Mouse (Mus musculus): ENCODE data around the gene Dcdc2b. TPM values are rescaled to one million over a fixed set of nuclear protein-coding genes. Genes with fewer than 3 reads are reported as not detected.

Gene Dcdc2b
- polyA plus RNA-seq, 1 experiment: 1.4 TPM

GRCm38 (mm10) chr4:129575171-129575844 lies 38.7 kb downstream of the Dcdc2b start:
- Histone ChIP-seq H3K4me3 (ENCODE audit: extremely low read depth, insufficient read depth, insufficient read length) (peak overlapping the region; percentile 34), H3K36me3 (ENCODE audit: control insufficient read depth, insufficient read depth, low read length) (no peaks in the 10 kb centered on the region), H3K27ac (ENCODE audit: insufficient read depth, low read length) (peak overlapping the region; percentile 98), H3K27me3 (ENCODE audit: control insufficient read depth, insufficient read depth, low read length) (no peaks in the 10 kb centered on the region), H3K4me1 (ENCODE audit: control insufficient read depth, insufficient read depth, insufficient read length) (peaks cover 25% of the 10 kb centered on the region; the same call in 1 of the 2 replicates)
- DNase-seq (ENCODE audit: low read depth in 1 of 2, low spot score in 2 of 2): peak; percentile 89 to 95
- no peak for TF ChIP-seq CTCF (IDR thresholded peaks at IDR 0.05; ENCODE audit: extremely low read depth, insufficient read depth, insufficient read length, insufficient replicate concordance)
- peak; percentile 12 for TF ChIP-seq POLR2A (IDR thresholded peaks at IDR 0.05; ENCODE audit: low read depth, low read length)
- 4% methylated on average over 7 of the region's 8 CpGs for WGBS

- Histone ChIP-seq H3K4me1 (ENCODE audit: control insufficient read depth, insufficient read depth, insufficient read length) (peaks cover 21% of the 10 kb centered on the region; the same call in 1 of the 2 replicates), H3K27me3 (ENCODE audit: control insufficient read depth, insufficient read depth, low read length) (no peaks in the 10 kb centered on the region), H3K27ac (ENCODE audit: insufficient read depth, low read length) (peak within 1 kb of the TSS; percentile 88), H3K36me3 (ENCODE audit: control insufficient read depth, insufficient read depth, low read length) (no peaks in the 10 kb centered on the region), H3K4me3 (ENCODE audit: extremely low read depth, insufficient read depth, insufficient read length) (peak within 1 kb of the TSS; percentile 58)
- peak; percentile 32; the same call in 1 of the 2 replicates for TF ChIP-seq POLR2A (IDR thresholded peaks at IDR 0.05; ENCODE audit: low read depth, low read length)
- TF ChIP-seq CTCF (IDR thresholded peaks at IDR 0.05; ENCODE audit: extremely low read depth, insufficient read depth, insufficient read length, insufficient replicate concordance): no peak
- WGBS: 17% methylated on average over 8 of the region's 8 CpGs
- peak; percentile 52 to 63 for DNase-seq (ENCODE audit: low read depth in 1 of 2, low spot score in 2 of 2)
Observed at GRCm38 (mm10) chr4:129573430-129573829, 40.6 kb downstream of the Dcdc2b start, which contains the start of gene Lck. Gene Lck, minus strand, starts transcription at chr4:129573641.

DNA sequence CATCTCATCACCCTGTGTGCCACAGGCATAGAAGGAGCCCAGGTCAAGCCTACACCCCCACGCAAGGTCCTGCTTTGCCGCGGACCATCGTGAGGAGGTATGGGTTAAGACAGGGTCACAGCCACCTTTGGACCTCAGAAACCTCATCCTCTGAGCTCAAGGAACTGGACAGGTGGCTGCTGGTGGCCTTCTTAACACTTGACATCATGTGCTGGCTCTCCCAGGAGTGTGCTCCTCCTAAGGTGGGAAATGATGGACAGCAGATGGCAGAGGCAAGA lies 41.0 kb downstream of the Dcdc2b start:
- peak overlapping the region; percentile 88 for H3K27ac ChIP-seq (ENCODE audit: insufficient read depth, low read length)
- H3K27me3 ChIP-seq (ENCODE audit: control insufficient read depth, insufficient read depth, low read length): no peaks in the 10 kb centered on the region
- H3K4me3 ChIP-seq (ENCODE audit: extremely low read depth, insufficient read depth, insufficient read length): peak overlapping the region; percentile 58
- no peak for TF ChIP-seq POLR2A (IDR thresholded peaks at IDR 0.05; ENCODE audit: low read depth, low read length)
- no peak for TF ChIP-seq CTCF (IDR thresholded peaks at IDR 0.05; ENCODE audit: extremely low read depth, insufficient read depth, insufficient read length, insufficient replicate concordance)
- DNase-seq (ENCODE audit: low read depth in 1 of 2, low spot score in 2 of 2): no peak
- peaks cover 21% of the 10 kb centered on the region; the same call in 1 of the 2 replicates for H3K4me1 ChIP-seq (ENCODE audit: control insufficient read depth, insufficient read depth, insufficient read length)
- WGBS: 89% methylated on average over 4 of the region's 4 CpGs
- H3K36me3 ChIP-seq (ENCODE audit: control insufficient read depth, insufficient read depth, low read length): no peaks in the 10 kb centered on the region

GRCm38 (mm10) chr4:129572236-129573092 lies 41.6 kb downstream of the Dcdc2b start:
- peak overlapping the region; percentile 88 for H3K27ac ChIP-seq (ENCODE audit: insufficient read depth, low read length)
- 66% methylated on average over 13 of the region's 13 CpGs for WGBS
- no peaks in the 10 kb centered on the region for H3K27me3 ChIP-seq (ENCODE audit: control insufficient read depth, insufficient read depth, low read length)
- TF ChIP-seq CTCF (IDR thresholded peaks at IDR 0.05; ENCODE audit: extremely low read depth, insufficient read depth, insufficient read length, insufficient replicate concordance) (no peak), POLR2A (IDR thresholded peaks at IDR 0.05; ENCODE audit: low read depth, low read length) (no peak)
- no peaks in the 10 kb centered on the region for H3K36me3 ChIP-seq (ENCODE audit: control insufficient read depth, insufficient read depth, low read length)
- peaks cover 21% of the 10 kb centered on the region; the same call in 1 of the 2 replicates for H3K4me1 ChIP-seq (ENCODE audit: control insufficient read depth, insufficient read depth, insufficient read length)
- DNase-seq (ENCODE audit: low read depth in 1 of 2, low spot score in 2 of 2): no peak
- H3K4me3 ChIP-seq (ENCODE audit: extremely low read depth, insufficient read depth, insufficient read length): peak overlapping the region; percentile 58

DNA sequence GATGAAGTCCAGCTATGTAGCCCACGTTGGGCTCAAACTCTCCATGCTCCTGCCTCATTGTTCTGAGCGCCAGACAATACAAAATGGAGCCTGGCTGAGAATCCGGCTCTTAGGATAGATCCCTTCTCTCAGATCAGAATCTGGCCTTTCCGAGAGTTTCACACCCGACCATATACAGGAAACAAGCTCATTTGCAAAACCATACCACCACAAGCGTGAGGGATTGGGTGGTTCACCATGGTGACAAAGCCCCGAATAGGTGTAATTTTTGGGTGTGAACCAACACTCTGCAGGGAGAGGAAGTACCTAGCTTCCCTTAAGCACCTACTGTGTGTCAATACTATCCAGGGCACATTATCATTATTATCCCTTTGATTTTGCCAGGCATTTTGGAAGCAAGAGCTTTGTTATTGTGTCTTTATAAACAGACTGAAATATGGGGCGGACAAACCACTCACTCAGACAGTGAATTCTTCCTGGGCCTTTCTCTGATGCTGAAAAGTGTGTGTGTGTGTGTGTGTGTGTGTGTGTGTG lies 42.4 kb downstream of the Dcdc2b start:
- Histone ChIP-seq H3K27me3 (ENCODE audit: control insufficient read depth, insufficient read depth, low read length) (no peaks in the 10 kb centered on the region), H3K4me1 (ENCODE audit: control insufficient read depth, insufficient read depth, insufficient read length) (peaks cover 18% of the 10 kb centered on the region; the same call in 1 of the 2 replicates), H3K36me3 (ENCODE audit: control insufficient read depth, insufficient read depth, low read length) (no peaks in the 10 kb centered on the region), H3K27ac (ENCODE audit: insufficient read depth, low read length) (peak overlapping the region; percentile 88), H3K4me3 (ENCODE audit: extremely low read depth, insufficient read depth, insufficient read length) (peak overlapping the region; percentile 58; the same call in 1 of the 2 replicates)
- TF ChIP-seq CTCF (IDR thresholded peaks at IDR 0.05; ENCODE audit: extremely low read depth, insufficient read depth, insufficient read length, insufficient replicate concordance) (no peak), POLR2A (IDR thresholded peaks at IDR 0.05; ENCODE audit: low read depth, low read length) (no peak)
- 65% methylated on average over 8 of the region's 8 CpGs for WGBS
- DNase-seq (ENCODE audit: low read depth in 1 of 2, low spot score in 2 of 2): no peak

GRCm38 (mm10) chr4:129570028-129570427 lies 44.0 kb downstream of the Dcdc2b start:
- peak overlapping the region; percentile 64 for H3K27ac ChIP-seq (ENCODE audit: insufficient read depth, low read length)
- TF ChIP-seq CTCF (IDR thresholded peaks at IDR 0.05; ENCODE audit: extremely low read depth, insufficient read depth, insufficient read length, insufficient replicate concordance) (no peak), POLR2A (IDR thresholded peaks at IDR 0.05; ENCODE audit: low read depth, low read length) (no peak)

More at GRCm38 (mm10) chr4:129570028-129570427, 44.0 kb downstream of the Dcdc2b start:
- Histone ChIP-seq H3K4me1 (ENCODE audit: control insufficient read depth, insufficient read depth, insufficient read length) (peaks cover 17% of the 10 kb centered on the region; the same call in 1 of the 2 replicates), H3K4me3 (ENCODE audit: extremely low read depth, insufficient read depth, insufficient read length) (0 out of 2 replicates have a peak overlapping the region, but pooled peaks have one; percentile 11), H3K27me3 (ENCODE audit: control insufficient read depth, insufficient read depth, low read length) (no peaks in the 10 kb centered on the region), H3K36me3 (ENCODE audit: control insufficient read depth, insufficient read depth, low read length) (no peaks in the 10 kb centered on the region)
- DNase-seq (ENCODE audit: low read depth in 1 of 2, low spot score in 2 of 2): no peak
- 58% methylated on average over 6 of the region's 6 CpGs for WGBS
